Mouse (Mus musculus) kidney, adult 10 weeks (tissue): ENCODE measurements around the gene Gm5294. TPM values are rescaled to one million over a fixed set of nuclear protein-coding genes. Genes with fewer than 3 reads are reported as not detected.

Experiments used
- polyA plus RNA-seq: library from polyadenylated mRNA; stranded (reverse); fragments of 350-450 nt; fragmentation: Illumina TruSeq; extraction: RNeasy Lipid Tissue Mini Kit (QIAGEN cat#74804); gene quantifications from one replicate; pipeline ENCODE4 v1.2.3, GENCODE M21; 2014; ENCODE audit warnings: low read depth, low replicate concordance

Gene Gm5294
- polyA plus RNA-seq: not detected

DNA sequence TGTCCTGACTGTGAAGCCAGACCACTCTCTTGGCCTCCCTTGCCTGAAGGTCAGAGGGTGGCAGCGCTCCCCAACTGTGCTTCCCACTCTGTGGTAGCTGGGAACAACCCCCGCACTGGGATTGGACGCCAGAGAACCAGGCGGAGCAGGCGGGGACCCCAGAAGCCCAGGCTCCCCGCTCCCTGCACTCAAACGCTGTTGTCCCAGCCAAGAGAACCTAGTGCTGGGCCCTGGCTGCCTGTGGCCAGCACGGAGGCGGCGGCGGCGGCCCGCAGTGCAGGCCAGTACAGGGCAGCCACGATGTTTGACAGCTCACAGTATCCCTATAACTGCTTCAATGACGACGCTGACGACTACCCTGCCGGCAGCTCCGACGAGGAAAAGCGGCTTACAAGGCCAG lies at the start of gene Gm5294:
Gene Gm5294, plus strand, starts transcription at position 301 of the 400 bp plus-strand sequence.

Other genes with a start within 250 kb of the Gm5294 start
- gene Zfp68, start 200.3 kb upstream of the Gm5294 start, polyA plus RNA-seq: 85.1 TPM
- gene A430033K04Rik, start 197.2 kb upstream of the Gm5294 start, polyA plus RNA-seq: 11.7 TPM
- gene Fam20c, start 65.6 kb upstream of the Gm5294 start, polyA plus RNA-seq: 5.1 TPM
- 10.7 TPM for gene Pdgfa, start 177.3 kb downstream of the Gm5294 start, polyA plus RNA-seq